Mouse (Mus musculus): ENCODE measurements around the gene Eya3.
"Not testable (repeated sequence)": the region's sequence is repeated elsewhere in the genome, so short reads cannot be mapped to it uniquely, and the experiment has no call there.

- TF ChIP-seq CTCF, EP300 (IDR thresholded peaks at IDR 0.05; ENCODE audit: low read depth): not testable (repeated sequence)
Measured at GRCm38 (mm10) chr4:132737154-132737553, 98.4 kb downstream of the Eya3 start.

All from liver, embryonic 14.5 days (tissue).